Mouse (Mus musculus): ENCODE results near the gene Il17d.

The Il17d gene

DNA sequence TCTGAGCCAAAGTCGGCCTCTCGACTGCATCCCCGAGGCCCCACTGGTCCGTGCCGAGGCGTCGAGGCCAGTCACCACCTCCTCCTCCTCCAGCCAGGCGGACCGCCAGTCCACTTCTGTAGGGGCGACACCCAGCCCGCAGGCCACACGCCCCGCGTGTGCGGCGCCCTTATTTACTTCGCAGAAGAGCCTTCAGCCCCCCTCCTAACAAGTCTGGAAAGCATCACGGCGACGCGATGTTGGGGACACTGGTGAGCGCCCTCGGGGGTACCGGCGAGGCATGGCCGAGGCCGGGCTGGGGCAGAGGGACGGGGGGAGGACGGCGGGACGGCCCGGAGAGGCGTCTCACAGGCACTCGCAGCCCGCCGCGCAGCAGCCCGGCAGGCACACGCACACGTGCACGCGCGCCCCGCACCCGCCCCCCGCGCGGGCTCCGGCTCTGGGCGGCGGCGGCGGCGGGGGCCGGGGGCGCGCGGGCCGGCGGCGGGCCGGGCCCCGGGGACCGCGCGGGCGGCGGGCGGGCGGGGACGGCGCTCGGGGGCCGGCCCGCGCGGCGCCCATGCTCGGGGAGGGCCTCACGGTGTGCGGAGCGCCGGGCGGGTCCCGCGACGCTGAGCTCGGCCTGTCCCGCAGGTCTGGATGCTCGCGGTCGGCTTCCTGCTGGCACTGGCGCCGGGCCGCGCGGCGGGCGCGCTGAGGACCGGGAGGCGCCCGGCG lies at the start of gene Il17d:
Il17d (plus strand) TSS at position 107 of the 717 bp plus-strand sequence.
- peak; percentile 16 for DNase-seq

DNA sequence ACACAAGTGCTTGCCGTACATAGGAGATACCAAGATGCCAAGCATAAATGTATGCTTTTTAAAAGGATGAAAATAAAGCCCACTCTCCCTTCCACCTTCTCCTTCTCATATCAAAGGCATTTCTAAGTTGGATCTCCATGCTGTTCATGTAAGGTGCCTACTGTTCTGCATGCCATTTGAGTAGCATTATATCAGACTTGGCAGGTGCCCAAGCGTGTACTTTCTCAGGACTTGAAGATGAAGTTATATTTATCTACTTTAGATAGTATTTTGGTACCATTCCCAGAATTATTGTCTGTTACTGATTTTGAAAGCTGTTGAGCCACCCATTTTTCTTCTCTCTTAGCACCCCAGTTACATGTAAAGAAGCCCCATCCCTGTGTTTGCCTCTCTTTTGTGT lies 49.5 kb upstream of the Il17d start:
- DNase-seq, result no peak

DNA sequence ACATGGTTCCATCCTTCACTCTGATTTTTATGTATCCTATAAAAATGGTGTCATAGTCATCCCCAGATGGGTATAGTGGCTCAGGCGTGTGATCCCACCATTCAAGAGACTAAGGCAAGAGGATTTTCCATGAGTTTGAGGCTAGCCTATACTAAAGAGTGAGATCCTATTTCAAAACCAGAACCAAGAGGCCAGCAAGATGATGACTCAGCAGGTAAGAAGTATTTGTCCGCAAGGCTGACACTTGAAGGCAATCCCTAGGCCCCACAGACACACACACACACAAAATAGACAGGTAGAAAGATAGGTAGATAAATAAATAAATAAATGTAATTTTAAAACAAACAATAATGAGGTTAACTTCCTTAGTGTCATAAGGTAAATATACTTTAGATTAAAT lies 42.3 kb upstream of the Il17d start:
- DNase-seq, result no peak

DNA sequence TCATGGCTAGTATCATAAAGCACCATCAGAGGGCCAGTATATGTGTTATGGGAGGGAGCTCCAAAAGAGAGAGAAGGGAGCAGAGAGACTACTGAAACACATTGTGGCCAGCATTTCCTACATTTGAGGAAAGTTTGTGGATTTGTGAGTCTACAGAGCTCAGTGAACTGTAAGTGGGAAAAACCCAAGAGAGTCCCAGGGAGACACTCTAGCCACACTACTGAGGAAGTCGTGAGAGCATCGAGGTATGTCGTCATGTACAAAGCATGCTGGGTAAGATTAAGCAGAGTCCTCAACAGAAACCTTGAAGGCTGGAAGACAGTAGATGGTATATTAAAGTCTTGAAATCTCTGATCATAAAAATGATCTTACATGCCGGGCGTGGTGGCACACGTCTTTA lies 40.4 kb upstream of the Il17d start:
- DNase-seq, result no peak

DNA sequence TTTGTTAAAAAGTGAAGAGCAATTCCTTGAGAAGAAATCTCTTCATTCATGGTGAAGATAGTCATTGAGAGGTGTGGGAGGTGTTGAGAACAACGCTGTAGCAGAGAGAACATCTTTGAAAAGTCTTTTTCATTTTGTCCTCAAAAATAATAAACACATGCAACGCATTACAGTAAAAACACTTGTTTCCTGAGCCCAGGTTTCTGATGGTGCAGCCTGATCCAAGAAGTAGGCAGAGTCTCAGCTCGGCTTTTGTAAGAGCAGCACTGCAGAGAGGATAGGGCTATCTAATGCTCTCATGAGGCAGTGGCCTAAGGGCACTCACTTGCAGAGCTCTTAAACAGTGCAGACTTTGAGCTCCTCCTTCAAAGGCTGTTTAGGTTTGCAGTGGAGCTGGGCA lies 34.9 kb upstream of the Il17d start:
- DNase-seq, result no peak

DNA sequence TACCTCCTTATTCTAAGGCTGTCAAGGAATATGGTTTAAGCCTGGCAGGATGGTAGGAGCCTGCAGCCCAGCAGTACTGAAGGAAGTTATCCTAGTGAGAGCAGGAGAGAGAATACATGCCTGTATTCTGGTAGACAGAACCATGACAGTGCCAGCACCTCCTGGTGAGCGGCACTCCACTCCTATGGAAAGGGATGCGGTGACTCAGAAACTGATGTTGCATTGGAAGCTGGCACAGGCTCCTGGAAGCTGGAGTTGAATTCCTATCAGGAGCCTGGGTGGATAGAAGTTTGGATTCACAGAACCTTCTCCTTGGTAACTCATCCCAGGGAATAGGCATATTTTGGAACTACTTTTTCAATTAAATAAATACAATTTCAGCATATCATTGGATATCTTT lies 30.7 kb upstream of the Il17d start:
- no peak for DNase-seq

DNA sequence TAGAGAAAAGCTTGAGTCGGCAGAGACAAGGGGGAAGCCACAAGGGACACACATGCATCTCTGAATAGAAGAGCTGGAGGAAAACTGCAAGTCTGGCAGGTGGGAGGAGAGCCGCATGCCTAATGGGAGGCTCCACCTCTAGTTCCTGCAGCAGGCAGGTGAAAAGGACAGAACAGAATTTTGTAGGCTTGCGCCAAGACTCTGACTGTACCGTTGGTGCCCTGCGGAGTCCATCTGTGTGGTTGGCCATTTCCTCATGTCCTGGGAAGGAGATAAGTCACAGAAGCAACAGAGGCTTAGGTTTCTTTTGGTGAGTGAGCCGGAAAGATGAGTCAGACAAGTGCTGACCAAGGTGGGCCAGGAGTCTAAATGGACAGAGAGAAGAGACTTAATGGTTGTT lies 20.8 kb upstream of the Il17d start:
- no peak for DNase-seq

DNA sequence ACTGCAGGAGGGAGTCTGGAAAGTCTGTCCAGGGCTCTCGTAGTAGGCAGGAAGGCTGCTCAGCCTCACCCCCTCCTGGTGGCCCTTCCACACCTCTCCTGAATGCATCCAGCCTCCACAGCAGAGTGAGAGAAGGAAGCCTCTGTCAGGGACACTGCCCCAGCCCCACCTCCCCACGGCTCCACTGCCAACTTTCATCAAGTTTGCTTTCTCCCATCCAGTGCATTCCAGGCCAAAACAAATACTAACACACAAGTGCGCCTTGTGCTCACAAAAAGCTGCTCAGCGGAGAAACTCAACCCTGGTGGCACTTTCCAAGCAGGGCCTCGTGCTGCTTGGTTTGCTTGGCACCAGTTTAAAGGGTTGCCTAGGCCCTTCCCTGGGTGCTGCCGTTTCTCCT lies 15.0 kb upstream of the Il17d start:
- no peak for DNase-seq

DNA sequence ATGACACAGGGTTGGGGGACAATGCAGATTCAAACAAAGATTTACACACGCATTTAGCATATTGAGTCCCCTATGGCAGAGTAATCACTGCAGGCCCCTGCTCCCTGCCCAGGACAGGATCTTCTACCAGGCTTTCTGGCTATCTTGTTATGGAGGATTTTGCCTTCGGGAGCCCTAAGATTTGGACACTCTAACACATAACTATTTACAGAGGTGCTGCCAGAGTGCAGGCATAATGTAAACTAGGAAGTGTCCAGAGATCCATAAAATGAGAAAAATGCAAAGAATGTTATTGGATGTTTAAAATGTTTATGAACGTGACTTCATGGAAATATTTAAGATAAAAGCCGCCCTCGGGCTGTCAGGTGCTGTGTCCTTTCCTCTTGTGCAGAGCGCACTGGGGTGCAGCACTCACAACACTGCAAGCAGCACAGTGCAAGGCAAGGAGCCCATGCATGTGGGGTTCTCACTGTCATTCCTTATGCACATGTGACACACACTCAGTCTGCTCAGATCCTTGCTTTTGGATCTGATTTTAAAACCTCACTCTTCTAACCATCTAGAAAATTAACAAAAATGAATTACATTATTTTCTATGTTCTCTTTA lies 9.3 kb upstream of the Il17d start:
- DNase-seq, result no peak

DNA sequence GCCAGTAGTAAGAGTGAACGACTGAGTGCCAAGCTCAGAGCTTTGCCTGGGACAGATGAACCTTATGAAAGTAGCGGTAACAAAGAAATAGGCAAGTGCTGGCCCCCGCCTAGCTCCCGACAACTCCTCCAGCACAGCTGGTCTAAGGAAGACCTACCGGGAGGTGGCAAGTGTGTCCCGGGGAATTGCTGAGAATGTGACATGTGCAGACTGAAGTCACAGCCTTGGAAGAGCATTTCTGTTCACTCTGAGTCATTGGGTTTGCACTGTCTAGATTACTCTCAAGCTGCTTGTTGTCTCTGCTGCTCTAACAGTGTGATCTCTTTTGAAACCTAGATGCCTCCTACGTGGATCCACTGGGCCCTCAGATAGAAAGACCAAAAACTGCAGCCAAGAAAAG lies 7.6 kb upstream of the Il17d start:
- DNase-seq, result no peak

DNA sequence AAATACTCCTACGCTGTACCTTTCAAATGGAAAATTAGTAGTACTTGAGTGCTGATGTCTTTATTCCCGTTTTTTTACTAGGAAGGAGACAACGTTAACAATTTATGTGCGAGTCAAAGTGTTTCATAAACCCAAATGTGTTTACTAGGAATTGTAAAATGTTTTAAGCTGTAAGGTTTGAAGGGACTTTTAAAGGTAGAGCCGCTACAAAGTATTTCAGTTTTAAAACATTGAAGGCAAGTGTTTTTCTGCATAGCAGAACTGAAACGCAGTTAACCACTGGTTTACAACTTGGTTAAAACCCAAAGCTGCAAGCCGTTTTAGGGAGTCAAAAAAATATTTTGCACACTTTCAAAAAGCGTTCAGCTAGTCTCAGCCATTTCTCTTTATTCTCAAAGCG lies 815 bp upstream of the Il17d start:
- no peak for DNase-seq

DNA sequence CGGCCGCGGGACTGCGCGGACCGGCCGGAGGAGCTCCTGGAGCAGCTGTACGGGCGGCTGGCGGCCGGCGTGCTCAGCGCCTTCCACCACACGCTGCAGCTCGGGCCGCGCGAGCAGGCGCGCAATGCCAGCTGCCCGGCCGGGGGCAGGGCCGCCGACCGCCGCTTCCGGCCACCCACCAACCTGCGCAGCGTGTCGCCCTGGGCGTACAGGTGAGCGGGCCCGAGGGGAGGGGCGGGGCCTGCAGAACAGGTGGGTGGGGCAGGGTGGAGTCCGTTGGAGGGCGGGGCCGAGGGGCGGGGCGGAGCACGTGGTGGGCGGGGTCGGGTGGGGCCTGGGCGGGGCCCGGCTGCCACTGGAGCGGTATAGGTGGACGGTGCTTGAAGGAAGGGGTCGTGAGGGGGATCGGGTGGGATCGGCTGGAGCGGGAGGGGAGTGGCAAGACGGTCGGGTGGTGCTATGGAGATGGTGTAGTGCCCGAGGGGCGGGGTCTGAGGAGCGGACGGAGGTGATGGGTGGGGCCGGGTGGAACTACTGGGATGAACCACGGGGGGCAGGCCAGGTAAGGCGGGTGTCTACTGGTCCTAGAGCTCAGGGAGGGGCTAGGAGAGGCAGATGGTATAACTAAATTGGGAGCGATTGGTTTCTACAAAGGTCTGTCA lies 942 bp downstream of the Il17d start:
- peak; percentile 64 for DNase-seq

DNA sequence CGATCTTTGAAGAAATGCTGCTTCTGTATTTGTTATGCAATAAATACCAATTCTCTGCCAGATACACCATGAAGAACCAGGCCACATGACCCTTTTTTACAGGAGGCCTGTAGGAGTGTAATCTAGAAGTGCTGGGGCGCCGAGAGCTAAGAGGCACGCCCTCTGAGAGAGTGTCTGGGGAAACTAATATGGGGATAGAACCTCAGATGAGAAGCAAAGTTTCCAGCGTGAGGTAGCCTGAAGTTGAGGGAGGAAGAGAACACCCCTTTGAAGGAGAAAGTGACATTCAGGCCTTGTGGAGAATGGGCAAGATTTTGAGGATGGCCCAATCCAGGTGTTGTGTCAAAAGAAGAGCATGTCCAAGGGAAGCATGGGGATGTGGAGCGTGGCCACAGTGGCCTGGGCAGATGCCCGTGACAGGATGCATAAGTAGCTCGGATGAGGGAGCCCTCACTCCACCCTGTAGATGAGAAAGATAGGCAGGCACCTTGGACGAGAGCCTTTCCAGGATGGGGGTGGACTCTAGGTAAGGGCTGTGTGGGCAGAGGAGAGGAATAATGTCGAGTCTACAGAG lies 1.6 kb downstream of the Il17d start:
- DNase-seq, result no peak

DNA sequence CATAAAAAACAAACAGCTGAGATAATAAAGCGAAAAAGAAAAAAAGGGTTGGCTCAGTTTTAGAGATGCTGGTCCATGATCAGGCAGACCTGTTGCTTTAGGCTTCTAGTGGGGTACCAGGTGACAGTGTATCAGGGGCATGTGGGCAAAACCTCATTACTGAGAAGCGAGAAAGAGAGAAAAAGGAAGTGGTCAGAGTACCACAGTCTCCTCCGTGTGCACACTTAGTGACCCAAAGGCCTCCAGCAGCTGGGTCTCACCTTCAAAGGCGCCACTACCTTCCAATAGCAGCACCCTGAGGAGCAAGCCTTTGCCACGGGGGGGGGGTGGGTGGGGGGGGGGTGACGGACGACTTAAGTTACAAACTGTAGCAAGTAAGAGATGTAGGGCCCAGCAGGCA lies 2.5 kb downstream of the Il17d start:
- no peak for DNase-seq

DNA sequence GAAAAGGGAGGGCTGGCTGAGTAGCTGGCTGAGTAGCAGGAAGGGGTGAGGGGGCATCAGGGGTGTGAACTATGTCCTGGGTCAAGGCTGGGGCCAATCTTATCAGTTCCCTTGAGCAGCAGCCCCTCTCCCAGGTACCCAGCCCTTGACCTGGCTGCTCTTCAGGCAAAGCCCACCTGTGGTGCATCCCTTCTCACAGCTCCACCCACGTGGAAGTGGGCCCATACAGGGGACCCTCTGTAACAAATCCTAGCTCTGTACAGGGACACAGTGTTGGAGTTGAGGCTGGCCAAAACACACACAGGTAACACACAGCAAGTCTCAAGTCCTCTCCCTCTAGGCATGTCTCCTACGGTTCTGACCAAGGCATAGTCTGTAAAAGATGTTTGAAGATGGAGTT lies 3.0 kb downstream of the Il17d start:
- no peak for DNase-seq

DNA sequence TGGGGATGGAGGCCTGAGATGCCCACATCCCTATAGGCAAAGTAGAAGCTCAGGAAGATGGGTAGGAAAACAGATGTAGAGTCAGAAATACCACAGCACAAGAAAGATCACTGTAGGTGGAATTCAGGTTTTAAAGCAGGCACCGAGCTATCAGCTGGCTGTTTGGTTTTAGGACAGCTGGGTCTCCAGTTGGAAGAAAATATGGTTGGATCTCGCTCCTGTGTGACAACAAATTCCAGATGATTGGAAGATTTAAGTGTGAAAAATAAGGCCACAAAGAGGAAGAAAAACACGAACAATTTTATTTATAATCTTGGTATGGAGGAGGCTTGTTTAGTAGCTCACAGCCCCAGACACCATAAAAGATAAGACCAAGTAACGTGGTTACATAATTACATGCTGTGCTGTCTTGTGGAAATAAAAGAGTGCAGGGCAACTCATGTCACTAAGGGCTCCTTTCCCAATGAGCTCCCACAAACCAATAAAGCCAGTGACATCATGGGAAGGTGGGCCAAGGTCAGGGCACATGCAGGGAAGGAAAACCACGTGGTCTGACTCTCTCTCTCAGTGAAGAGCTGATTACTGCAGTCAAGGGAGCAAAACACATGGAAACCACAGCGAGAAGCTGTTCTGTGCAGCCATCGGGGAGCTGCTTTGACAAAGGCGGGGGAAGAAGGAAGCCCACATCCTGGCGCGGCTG lies 4.7 kb downstream of the Il17d start:
- DNase-seq, result no peak

DNA sequence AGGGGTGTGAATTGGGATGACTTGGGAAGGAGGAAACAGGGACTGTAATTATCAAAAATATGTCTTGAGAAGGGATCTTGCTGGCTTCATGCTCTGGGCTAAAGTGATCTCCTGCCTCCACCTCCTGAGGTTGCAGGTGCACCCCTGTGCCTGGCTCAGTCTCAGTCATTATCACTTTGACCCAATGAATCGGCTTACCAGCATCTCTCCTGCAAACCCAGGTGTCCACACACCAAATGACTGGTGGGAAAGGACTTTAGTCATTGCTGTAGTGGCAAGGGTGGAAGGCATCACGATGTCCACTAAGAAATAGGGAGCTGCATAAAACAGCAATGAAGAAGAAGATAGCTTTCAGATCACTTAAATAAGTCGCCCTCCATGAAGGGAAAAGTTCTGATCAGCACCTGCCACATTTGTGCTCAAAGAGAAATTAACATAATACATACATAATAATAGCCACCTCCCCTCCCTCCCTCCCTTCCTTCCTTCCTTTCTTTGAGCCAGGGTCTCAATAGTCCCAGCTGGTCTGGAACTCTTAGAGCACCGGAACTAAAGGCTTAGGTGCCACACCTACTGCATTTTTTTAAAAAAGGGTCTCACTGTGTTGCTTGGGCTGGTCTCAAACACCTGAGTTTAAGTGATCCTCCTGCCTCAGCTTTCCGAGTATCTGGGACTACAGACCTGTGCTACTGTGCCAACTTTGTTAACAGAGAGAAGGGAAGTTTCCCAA lies 5.4 kb downstream of the Il17d start:
- no peak for DNase-seq

DNA sequence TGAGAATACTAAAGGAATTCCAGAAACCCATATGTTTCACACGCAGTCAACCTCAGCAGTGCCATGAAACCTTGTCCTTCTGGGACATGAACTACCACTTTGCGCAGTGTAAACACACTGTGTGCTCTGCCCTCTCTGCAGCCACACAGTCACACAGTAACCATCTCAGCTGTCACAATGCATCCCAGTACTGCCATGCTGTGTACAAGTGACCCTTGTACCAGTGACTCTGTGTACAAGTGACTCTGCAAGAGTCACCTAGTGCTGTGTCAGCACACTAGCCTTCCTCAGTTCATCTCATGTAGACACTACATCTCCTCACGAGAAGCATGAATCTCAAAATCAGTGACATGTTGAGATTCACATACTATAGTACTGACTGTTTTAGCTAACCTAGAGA lies 8.0 kb downstream of the Il17d start:
- DNase-seq, result no peak

DNA sequence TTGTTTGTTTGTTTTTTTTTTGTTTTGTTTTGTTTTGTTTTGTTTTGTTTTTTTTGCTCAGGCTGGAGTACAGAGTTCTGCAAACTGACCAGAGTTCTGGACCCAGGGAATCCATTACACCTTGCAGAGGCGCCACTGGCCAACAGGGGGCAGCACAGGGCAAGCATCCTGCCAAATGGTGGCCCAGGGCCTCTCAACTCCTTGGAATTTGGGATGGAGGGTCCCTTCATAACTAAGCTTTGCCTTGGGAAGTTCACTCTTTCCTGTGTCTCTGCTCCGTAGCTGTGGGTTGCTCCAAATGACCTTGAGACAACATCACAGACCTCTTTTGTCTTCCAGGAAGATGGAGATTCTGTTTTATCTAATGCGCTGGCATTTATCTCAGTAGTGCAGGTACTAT lies 8.6 kb downstream of the Il17d start:
- DNase-seq, result peak; percentile 33

DNA sequence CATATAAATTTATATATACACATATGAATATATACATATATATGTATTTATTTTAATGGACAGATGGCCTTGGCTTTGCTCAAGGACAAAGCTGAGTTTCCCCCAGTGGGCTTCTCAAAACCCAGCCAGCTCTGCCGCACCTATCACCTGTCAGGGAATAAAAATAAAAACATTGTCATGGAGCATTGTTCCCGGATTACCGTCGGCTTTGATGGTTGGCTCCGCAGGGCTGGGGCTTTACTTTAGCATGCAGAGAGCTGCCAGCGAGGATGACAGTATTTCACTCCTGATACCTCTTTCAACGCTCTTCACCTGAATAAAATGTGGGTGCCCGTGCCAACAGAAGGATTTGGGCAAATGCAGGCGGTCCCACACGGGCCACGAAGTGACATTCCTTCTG lies 9.3 kb downstream of the Il17d start:
- DNase-seq, result no peak

DNA sequence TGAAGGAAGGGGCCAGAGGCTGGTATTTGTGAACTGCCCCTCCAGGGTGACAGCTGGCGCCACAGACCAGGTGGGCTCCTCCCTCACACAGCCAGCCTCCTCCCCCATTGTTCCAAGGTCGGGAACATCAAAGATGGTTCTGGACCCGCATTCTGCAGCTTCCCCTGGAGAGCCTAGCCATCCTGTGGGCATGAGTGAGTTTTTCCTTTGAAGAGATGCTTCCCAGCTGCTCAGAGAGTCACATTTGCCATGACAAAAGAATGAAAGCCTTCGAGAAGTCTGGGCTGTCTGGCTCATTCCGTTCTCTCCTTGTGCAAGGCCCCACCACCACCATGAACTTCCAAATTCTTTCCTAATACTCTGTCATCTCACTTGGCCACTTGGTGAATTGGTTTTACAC lies 9.8 kb downstream of the Il17d start:
- DNase-seq, result no peak

DNA sequence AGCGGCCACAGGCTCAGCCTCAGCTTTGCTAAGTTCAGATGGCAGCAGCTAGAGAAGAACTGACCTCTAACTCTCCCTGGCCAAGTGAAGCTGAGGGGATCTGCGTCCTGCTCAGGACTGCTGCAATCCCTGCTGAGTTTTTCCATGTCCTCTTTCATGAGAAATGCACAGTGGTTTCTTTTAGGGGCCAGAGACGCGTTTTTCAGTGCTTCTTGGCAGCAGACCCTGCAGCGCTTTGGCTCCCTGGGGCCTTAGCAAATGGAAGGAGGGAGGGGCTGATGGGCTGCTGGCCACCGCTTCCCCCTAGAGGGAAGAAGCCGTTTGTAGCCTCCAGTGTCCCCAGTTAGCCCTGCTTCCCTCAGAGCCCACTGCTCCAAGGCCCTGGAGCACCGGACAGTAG lies 10.4 kb downstream of the Il17d start:
- no peak for DNase-seq

DNA sequence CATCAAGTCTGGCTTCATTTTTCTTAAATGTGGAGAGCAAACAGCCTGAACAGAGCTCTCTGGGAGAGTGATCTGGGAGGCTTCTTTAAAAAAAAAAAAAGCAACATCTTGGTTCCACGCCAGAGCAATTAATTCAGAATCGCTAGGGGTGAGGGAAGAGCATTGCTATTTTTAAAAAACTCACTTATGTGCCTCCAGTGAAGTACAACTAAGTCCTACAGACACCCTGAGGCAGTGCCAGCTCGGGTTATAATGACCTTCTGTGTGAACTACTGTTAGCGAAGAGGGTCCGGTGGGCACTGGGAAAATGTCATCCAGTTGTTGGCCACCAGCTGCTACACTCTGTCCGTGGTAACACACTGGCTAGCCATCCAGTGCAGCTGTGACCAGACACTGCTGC lies 11.1 kb downstream of the Il17d start:
- DNase-seq, result no peak
